Mouse (Mus musculus) embryonic facial prominence, embryonic 13.5 days (tissue): ENCODE measurements around the gene Olfr1419. TPM values are rescaled to one million over a fixed set of nuclear protein-coding genes. Genes with fewer than 3 reads are reported as not detected.
"Not testable (repeated sequence)": the region's sequence is repeated elsewhere in the genome, so short reads cannot be mapped to it uniquely, and the experiment has no call there.

Experiments
- ATAC-seq: fragments of 200-750 bp; cut with Nextera tagmentation; 2 replicates; pipeline ENCODE4 v1.8.0; 2017; ENCODE audit warnings: low read depth; ENCODE audit not compliant: insufficient number of reproducible peaks, insufficient read depth, low FRiP score, low TSS enrichment
- H3K27ac ChIP-seq: fragments of 300-500 bp; sonication (generic); 2 replicates; pipeline ENCODE4 v1.5.1; 2015; ENCODE audit warnings: moderate library complexity, mild to moderate bottlenecking, inconsistent platforms
- H3K27me3 ChIP-seq: fragments of 300-500 bp; sonication (generic); 2 replicates; pipeline ENCODE4 v1.6.1; 2015; ENCODE audit warnings: mild to moderate bottlenecking, inconsistent platforms
- H3K36me3 ChIP-seq: fragments of 300-500 bp; sonication (generic); 2 replicates; pipeline ENCODE4 v1.6.1; 2015; ENCODE audit warnings: mild to moderate bottlenecking, inconsistent platforms
- H3K4me1 ChIP-seq: fragments of 300-500 bp; sonication (generic); 2 replicates; pipeline ENCODE4 v1.6.1; 2015; ENCODE audit warnings: inconsistent platforms
- H3K4me2 ChIP-seq: fragments of 300-500 bp; sonication (generic); 2 replicates; pipeline ENCODE4 v1.6.1; 2015; ENCODE audit warnings: moderate library complexity, mild to moderate bottlenecking, inconsistent platforms
- H3K4me3 ChIP-seq: fragments of 300-500 bp; sonication (generic); 2 replicates; pipeline ENCODE4 v1.5.1; 2015; ENCODE audit warnings: mild to moderate bottlenecking, inconsistent platforms
- H3K9ac ChIP-seq: fragments of 300-500 bp; sonication (generic); 2 replicates; pipeline ENCODE4 v1.6.1; 2015; ENCODE audit warnings: mild to moderate bottlenecking, inconsistent platforms
- H3K9me3 ChIP-seq: fragments of 300-500 bp; sonication (generic); 2 replicates; pipeline ENCODE4 v1.6.1; 2016; ENCODE audit warnings: inconsistent platforms
- WGBS: fragments of 180-500 bp; shearing (Covaris S2); methylation state at CpG from one replicate; pipeline ENCODE4 v1.1.7; 2015; ENCODE audit warnings: mixed read lengths; 5-methylcytosine and 5-hydroxymethylcytosine counted together
- polyA plus RNA-seq: library from polyadenylated mRNA; unstranded; fragments of >200 nt; fragmentation: Nextera tagmentation; extraction: Ambion mirVana; gene quantifications from 2 replicates; pipeline ENCODE4 v1.2.1, GENCODE M21; 2015

Gene Olfr1419
- polyA plus RNA-seq: not detected in 2 replicates

DNA sequence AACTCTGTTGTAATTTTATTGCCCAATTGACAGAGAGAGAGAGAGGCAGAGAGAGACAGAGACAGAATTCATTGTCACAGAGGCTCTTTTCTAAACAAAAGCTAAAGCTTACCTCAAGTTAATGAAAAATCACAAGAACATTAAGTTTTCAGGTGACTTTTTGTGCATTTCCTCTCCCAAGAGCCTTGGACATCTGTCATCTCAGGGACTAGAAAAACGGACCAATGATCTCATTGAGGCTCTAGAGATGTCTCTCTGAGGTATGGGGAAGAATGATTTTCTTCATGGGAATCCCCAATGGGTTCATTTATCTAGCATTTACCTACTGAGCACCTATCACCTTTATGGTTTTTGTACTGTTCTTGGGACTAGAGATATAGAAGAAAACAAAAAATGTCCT, at the start of gene Olfr1419:
Olfr1419 (minus strand) TSS at position 101 of the 400 bp plus-strand sequence.
- ATAC-seq: no peak
- H3K27ac ChIP-seq: no peak within 1 kb of the TSS
- H3K36me3 ChIP-seq: no peaks in the 10 kb centered on the region
- no peak within 1 kb of the TSS for H3K4me3 ChIP-seq
- H3K27me3 ChIP-seq: no peaks in the 10 kb centered on the region
- H3K4me1 ChIP-seq: no peaks in the 10 kb centered on the region
- no peak within 1 kb of the TSS for H3K9ac ChIP-seq
- 37% methylated on average over 1 of the region's 1 CpGs for WGBS
- no peaks in the 10 kb centered on the region for H3K9me3 ChIP-seq
- no peak within 1 kb of the TSS for H3K4me2 ChIP-seq

DNA sequence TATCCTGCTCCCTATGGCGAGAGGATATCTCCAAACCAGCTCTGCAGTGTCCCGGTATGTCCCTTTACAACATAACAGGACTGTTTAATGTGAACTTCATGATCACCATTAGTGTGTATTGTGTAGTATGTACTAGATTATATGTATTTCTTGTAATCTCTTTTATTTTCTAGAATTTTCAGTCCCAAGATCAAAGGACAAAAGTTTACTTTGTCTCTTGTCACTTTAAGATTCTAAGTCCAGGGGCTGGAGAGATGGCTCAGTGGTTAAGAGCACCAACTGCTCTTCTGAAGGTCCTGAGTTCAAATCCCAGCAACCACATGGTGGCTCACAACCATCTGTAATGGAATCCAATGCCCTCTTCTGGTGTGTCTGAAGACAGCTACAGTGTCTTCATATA, 47.6 kb upstream of the Olfr1419 start:
- H3K27me3 ChIP-seq, H3K4me2 ChIP-seq, H3K4me1 ChIP-seq, H3K9me3 ChIP-seq, ATAC-seq, H3K27ac ChIP-seq, H3K9ac ChIP-seq, H3K4me3 ChIP-seq: not testable (repeated sequence)
- 95% methylated on average over 2 of the region's 2 CpGs for WGBS
- peaks cover 65% of the 10 kb centered on the region for H3K36me3 ChIP-seq

DNA sequence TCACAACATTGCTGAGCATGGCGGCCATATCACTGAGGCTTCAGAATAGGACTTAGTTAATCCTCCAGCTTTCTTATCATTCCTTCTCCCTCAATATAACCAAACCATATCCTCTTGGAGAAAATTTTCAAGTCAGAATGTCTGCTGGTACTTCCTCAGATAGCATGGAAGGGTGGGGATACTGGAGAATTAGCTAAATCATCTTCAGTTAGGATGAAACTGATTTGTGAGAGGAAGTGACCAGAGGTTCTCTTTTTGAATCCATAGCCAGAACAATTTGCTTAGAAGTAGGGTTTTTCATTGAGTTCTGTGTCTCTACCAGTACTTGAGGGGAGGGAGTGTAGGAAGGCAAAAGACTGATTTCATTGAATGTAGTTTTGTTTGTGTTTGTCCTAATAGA, 47.2 kb upstream of the Olfr1419 start:
- Histone ChIP-seq H3K36me3 (peaks cover 60% of the 10 kb centered on the region), H3K4me3 (no peak overlapping the region), H3K27me3 (no peaks in the 10 kb centered on the region), H3K9ac (no peak overlapping the region), H3K9me3 (no peaks in the 10 kb centered on the region), H3K4me2 (no peak overlapping the region), H3K27ac (no peak overlapping the region), H3K4me1 (no peaks in the 10 kb centered on the region)
- ATAC-seq: no peak
- 86% methylated on average over 1 of the region's 1 CpGs for WGBS

GRCm38 (mm10) chr19:11915804-11916203, 40.9 kb upstream of the Olfr1419 start:
- WGBS: 34% methylated on average over 2 of the region's 2 CpGs
- H3K9me3 ChIP-seq: no peaks in the 10 kb centered on the region

GRCm38 (mm10) chr19:11912533-11913121, 37.7 kb upstream of the Olfr1419 start:
- Histone ChIP-seq H3K4me1 (peaks cover 16% of the 10 kb centered on the region), H3K36me3 (peaks cover 13% of the 10 kb centered on the region), H3K9me3 (no peaks in the 10 kb centered on the region), H3K4me2 (peak overlapping the region; percentile 84), H3K9ac (peak overlapping the region; percentile 91), H3K4me3 (peak overlapping the region; percentile 84), H3K27me3 (no peaks in the 10 kb centered on the region), H3K27ac (peak overlapping the region; percentile 93)
- peak; percentile 71 for ATAC-seq
- WGBS: under 1% methylated on average over 53 of the region's 54 CpGs

More at GRCm38 (mm10) chr19:11915804-11916203, 40.9 kb upstream of the Olfr1419 start:
- Histone ChIP-seq H3K4me1 (peaks cover 16% of the 10 kb centered on the region), H3K27me3 (no peaks in the 10 kb centered on the region), H3K36me3 (peaks cover 23% of the 10 kb centered on the region), H3K9ac (no peak overlapping the region), H3K27ac (no peak overlapping the region), H3K4me2 (no peak overlapping the region), H3K4me3 (no peak overlapping the region)
- no peak for ATAC-seq

GRCm38 (mm10) chr19:11912037-11912532, 37.2 kb upstream of the Olfr1419 start, which contains the start of gene Patl1:
Gene Patl1, plus strand, starts transcription at chr19:11912399.
- Histone ChIP-seq H3K27me3 (no peaks in the 10 kb centered on the region), H3K9me3 (no peaks in the 10 kb centered on the region), H3K4me1 (peaks cover 16% of the 10 kb centered on the region), H3K27ac (peak within 1 kb of the TSS; percentile 93), H3K4me3 (peak within 1 kb of the TSS; percentile 84), H3K9ac (peak within 1 kb of the TSS; percentile 91), H3K36me3 (peaks cover 13% of the 10 kb centered on the region), H3K4me2 (peak within 1 kb of the TSS; percentile 84)
- peak; percentile 97 for ATAC-seq
- WGBS: under 1% methylated on average over 23 of the region's 53 CpGs

DNA sequence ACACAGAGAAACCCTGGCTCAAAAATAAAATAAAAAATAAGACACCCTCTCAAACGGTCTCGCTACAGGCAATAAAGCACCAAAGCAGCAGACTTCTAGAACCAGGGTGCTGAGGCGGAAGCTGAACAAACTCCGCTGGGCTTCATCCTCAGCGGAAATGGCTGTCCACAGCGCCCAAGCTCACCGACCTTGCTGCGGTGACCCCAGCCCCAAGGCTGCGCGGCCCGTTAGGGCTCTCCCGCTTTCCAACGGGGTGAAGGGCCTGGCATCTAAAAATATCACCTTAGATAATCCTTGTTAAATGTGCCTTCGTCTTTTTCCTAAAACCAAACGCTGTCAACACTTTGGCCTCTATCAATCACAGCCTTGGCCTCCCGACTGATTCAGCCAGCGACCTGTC, 36.7 kb upstream of the Olfr1419 start:
- no peaks in the 10 kb centered on the region for H3K9me3 ChIP-seq
- H3K36me3 ChIP-seq: peaks cover 12% of the 10 kb centered on the region
- peak overlapping the region; percentile 79 for H3K9ac ChIP-seq
- 5% methylated on average over 17 of the region's 17 CpGs for WGBS
- ATAC-seq: no peak
- H3K27me3 ChIP-seq: no peaks in the 10 kb centered on the region
- peaks cover 16% of the 10 kb centered on the region for H3K4me1 ChIP-seq
- H3K4me2 ChIP-seq: peak overlapping the region; percentile 84
- peak overlapping the region; percentile 93 for H3K27ac ChIP-seq
- H3K4me3 ChIP-seq: peak overlapping the region; percentile 84

DNA sequence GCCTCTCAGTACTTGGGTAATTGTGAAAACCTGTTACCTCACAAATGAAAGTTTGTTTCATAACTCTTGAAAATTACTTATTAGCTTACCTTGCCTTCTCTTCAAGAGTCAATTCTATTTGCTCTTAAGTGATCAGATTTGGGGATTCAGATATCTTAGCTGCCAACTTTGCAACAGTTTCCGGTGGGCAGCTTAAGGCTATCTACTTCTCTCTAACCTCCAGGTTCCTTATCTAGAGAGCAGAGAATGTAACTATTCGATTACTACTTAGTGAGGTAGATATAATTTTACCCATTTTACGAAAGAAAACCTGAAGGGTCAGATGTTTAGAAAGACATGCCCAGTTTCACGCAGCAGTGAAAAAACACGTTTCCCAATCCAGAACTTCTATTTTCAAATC, 36.1 kb upstream of the Olfr1419 start:
- WGBS: 88% methylated on average over 5 of the region's 5 CpGs
- peak overlapping the region; percentile 84 for H3K4me3 ChIP-seq

DNA sequence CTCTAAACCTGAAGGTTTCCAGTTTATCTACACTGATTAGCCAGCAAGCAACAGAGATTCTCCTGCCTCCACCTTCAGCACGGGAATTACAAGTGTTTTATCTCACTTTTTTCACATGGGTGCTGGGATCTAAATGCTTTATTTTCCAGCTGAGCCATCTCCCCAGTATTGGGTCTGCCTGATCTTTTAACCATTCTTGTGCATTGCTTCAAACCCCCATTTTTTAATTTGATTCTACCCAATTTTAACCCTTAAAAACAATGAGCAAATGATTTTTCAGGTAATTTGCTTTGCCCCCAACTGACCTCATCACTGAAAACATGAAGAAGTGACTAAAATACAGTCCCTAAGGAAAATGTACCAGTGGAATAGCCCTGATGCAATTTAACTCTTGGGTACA, 11.4 kb upstream of the Olfr1419 start, which contains the start of gene Olfr1420:
Olfr1420 (plus strand) TSS at position 301 of the 400 bp plus-strand sequence.
- H3K36me3 ChIP-seq: no peaks in the 10 kb centered on the region
- H3K4me2 ChIP-seq: no peak within 1 kb of the TSS
- WGBS: 50% methylated on average over 1 of the region's 1 CpGs
- no peaks in the 10 kb centered on the region for H3K27me3 ChIP-seq
- no peaks in the 10 kb centered on the region for H3K9me3 ChIP-seq
- H3K4me3 ChIP-seq: no peak within 1 kb of the TSS
- H3K9ac ChIP-seq: no peak within 1 kb of the TSS
- no peaks in the 10 kb centered on the region for H3K4me1 ChIP-seq
- ATAC-seq: no peak
- H3K27ac ChIP-seq: no peak within 1 kb of the TSS

More for the DNA sequence above, 36.1 kb upstream of the Olfr1419 start:
- Histone ChIP-seq H3K4me2 (peak overlapping the region; percentile 84), H3K27me3 (no peaks in the 10 kb centered on the region), H3K27ac (no peak overlapping the region), H3K36me3 (peaks cover 7% of the 10 kb centered on the region; the same call in 1 of the 2 replicates), H3K4me1 (peaks cover 14% of the 10 kb centered on the region), H3K9ac (peak overlapping the region; percentile 79; the same call in 1 of the 2 replicates), H3K9me3 (no peaks in the 10 kb centered on the region)
- no peak for ATAC-seq

- not testable (repeated sequence) for H3K9me3 ChIP-seq, H3K4me1 ChIP-seq, H3K36me3 ChIP-seq, H3K9ac ChIP-seq, H3K4me2 ChIP-seq, ATAC-seq, H3K27ac ChIP-seq, H3K27me3 ChIP-seq, H3K4me3 ChIP-seq
- 66% methylated on average over 22 of the region's 22 CpGs for WGBS
Measured at GRCm38 (mm10) chr19:11878404-11878803, 3.5 kb upstream of the Olfr1419 start.

DNA sequence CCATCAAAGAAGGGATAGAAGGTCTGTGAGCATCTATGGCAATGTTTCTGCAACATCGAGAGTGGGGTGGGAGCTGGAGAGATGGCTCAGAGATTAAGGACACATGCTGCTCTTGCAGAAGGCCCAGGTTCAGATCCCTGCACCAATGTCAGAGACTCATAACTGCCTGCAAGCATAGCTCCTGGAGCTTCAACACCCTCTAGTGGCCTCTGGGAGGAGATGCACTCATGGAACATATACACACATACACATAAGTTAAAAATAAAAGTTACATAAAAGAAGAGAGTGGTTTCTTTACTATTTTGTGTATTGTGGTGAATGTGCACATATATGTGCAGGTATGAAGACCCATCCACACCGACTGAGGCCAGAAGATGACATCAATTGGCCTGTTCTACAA, 7.1 kb downstream of the Olfr1419 start:
- Histone ChIP-seq H3K4me2 (no peak overlapping the region), H3K27me3 (no peaks in the 10 kb centered on the region), H3K9ac (no peak overlapping the region), H3K4me3 (no peak overlapping the region), H3K9me3 (no peaks in the 10 kb centered on the region), H3K4me1 (no peaks in the 10 kb centered on the region), H3K36me3 (no peaks in the 10 kb centered on the region), H3K27ac (no peak overlapping the region)
- no peak for ATAC-seq
- WGBS: 84% methylated on average over 2 of the region's 2 CpGs

DNA sequence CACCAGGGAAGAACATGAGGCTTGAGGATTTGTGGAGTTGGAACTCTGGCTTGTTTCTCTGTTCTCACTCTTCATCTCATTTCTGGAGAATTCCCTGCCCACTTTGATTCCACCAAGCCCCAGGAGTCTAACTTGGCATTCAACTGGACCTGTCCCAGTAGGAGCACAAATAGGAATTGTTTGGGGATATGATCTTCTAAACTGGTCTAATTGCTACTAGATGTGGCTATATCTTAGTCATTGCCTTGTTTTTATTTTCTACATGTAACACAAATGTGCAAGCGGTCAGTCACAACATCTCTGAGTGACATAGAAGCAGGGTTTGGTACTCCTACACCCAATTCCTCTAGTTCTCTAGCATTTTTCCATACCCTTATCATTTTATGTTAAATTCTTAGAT, 13.9 kb downstream of the Olfr1419 start, which contains the start of gene Olfr1418:
Olfr1418 (minus strand) TSS at position 101 of the 400 bp plus-strand sequence.
- no peaks in the 10 kb centered on the region for H3K9me3 ChIP-seq
- no peaks in the 10 kb centered on the region for H3K27me3 ChIP-seq
- H3K4me2 ChIP-seq: no peak within 1 kb of the TSS
- no peaks in the 10 kb centered on the region for H3K36me3 ChIP-seq
- H3K27ac ChIP-seq: no peak within 1 kb of the TSS
- ATAC-seq: no peak
- H3K4me3 ChIP-seq: no peak within 1 kb of the TSS
- no peak within 1 kb of the TSS for H3K9ac ChIP-seq
- H3K4me1 ChIP-seq: no peaks in the 10 kb centered on the region
- 97% methylated on average over 1 of the region's 1 CpGs for WGBS
